Mouse (Mus musculus): Measurements from ENCODE around the gene Sspo. TPM values are rescaled to one million over a fixed set of nuclear protein-coding genes. Genes with fewer than 3 reads are reported as not detected.
A peak's percentile ranks its signal among the peaks of the same experiment; 100 is the strongest.

Sspo gene
- polyA plus RNA-seq, 1 experiment: 2.5 TPM

DNA sequence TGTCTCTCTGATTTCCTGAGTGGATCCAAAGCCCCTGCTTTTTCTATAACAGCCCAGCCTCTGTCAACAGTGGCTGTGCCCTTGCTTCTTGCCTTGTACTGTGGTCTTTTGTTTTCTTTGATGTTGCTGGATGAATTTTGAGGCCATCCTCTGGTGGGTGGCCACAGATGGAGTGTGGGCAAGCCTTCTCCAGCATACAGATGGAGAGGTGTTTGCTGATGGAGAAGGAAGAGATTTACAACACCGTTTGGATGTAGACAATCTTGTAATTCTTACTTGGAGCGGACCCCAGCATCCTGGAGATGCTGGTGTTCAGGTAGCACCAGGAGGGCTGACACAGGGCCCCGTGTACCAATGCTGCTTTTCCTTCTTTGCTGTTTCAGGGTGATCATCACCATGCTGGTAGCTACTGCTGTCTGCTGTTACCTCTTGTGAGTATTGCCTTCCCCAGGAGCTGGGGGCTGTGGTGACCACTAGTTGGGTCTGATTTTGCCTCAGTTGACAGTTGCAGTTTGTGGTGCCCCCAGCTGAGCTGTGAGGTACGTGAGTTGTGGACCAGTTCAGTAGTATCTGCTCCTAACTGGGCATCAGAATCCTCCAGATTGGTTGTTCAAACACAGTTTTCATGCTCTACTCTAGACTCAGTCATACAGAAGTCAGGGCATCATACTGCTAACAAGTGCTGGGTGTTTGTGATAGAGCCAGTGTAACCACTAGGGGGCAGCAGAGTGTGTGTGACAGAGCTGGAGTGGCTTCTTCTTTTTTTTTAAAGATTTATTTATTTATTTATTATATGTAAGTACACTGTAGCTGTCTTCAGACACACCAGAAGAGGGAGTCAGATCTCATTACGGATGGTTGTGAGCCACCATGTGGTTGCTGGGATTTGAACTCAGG lies 91.1 kb downstream of the Sspo start:
- TF ChIP-seq POLR2AphosphoS2 (IDR thresholded peaks at IDR 0.05; ENCODE audit: insufficient read length, low read depth) (no peak), MYOD1 (IDR thresholded peaks at IDR 0.05; ENCODE audit: control insufficient read depth in 1 of 3, insufficient read length in 2 of 3, low read depth in 2 of 3) (no peak), REST (IDR thresholded peaks at IDR 0.05; ENCODE audit: insufficient read depth, insufficient read length) (no peak), MAX (IDR thresholded peaks at IDR 0.05; ENCODE audit: low read depth) (no peak), E2F4 (IDR thresholded peaks at IDR 0.05; ENCODE audit: insufficient read depth) (no peak), USF1 (IDR thresholded peaks at IDR 0.05; ENCODE audit: low read depth) (no peak), SRF (IDR thresholded peaks at IDR 0.05; ENCODE audit: control insufficient read depth, insufficient read length, low read depth) (no peak), TCF3 (IDR thresholded peaks at IDR 0.05; ENCODE audit: insufficient read length, low read depth) (no peak), POLR2A (IDR thresholded peaks at IDR 0.05; ENCODE audit: insufficient read length, low read depth) (no peak), CEBPB (IDR thresholded peaks at IDR 0.05; ENCODE audit: insufficient read depth, poor library complexity, severe bottlenecking) (no peak), TCF12 (IDR thresholded peaks at IDR 0.05; ENCODE audit: insufficient read depth, poor library complexity, severe bottlenecking) (no peak), MYOG (IDR thresholded peaks at IDR 0.05; ENCODE audit: control insufficient read depth in 1 of 3, insufficient read depth in 1 of 3, insufficient read length in 2 of 3, low read depth in 2 of 3) (no peak)
- H3K4me2 ChIP-seq (ENCODE audit: low read depth): no peak overlapping the region

DNA sequence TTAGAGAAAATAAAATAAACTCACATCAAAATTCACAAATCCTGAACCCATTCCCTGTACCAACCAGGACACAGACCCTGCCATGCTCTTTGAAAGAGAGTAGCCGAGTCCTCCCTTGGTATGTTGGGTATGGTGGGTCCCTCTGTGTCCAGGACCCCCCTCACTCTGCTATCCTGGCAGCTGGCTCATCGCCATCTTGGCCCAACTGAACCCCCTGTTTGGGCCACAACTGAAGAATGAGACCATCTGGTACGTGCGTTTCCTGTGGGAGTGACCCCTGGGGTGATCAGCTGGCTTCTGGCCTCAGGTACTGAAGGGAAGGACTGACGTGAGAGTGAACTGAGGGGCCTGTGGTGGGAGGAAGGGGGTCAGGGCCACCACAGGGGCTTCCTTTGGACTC lies 91.8 kb downstream of the Sspo start:
- Histone ChIP-seq H3K27me3 (ENCODE audit: control insufficient read depth, insufficient read depth, insufficient read length) (no peaks in the 10 kb centered on the region), H3K36me3 (ENCODE audit: control insufficient read depth, insufficient read depth) (no peaks in the 10 kb centered on the region), H3ac (ENCODE audit: control insufficient read depth, insufficient read length) (no peak overlapping the region), H3K79me2 (ENCODE audit: control insufficient read depth, insufficient read depth) (no peaks in the 10 kb centered on the region), H3K4me3 (no peak overlapping the region), H3K4me2 (ENCODE audit: low read depth) (no peak overlapping the region)
- TF ChIP-seq CEBPB (IDR thresholded peaks at IDR 0.05; ENCODE audit: insufficient read depth, poor library complexity, severe bottlenecking) (no peak), POLR2A (IDR thresholded peaks at IDR 0.05; ENCODE audit: insufficient read length, low read depth) (no peak), E2F4 (IDR thresholded peaks at IDR 0.05; ENCODE audit: insufficient read depth) (no peak), TCF12 (IDR thresholded peaks at IDR 0.05; ENCODE audit: insufficient read depth, poor library complexity, severe bottlenecking) (no peak), SRF (IDR thresholded peaks at IDR 0.05; ENCODE audit: control insufficient read depth, insufficient read length, low read depth) (no peak), MAX (IDR thresholded peaks at IDR 0.05; ENCODE audit: low read depth) (no peak), REST (IDR thresholded peaks at IDR 0.05; ENCODE audit: insufficient read depth, insufficient read length) (no peak), USF1 (IDR thresholded peaks at IDR 0.05; ENCODE audit: low read depth) (no peak)

More for the DNA sequence above, 91.1 kb downstream of the Sspo start:
- H3K79me2 ChIP-seq (ENCODE audit: control insufficient read depth, insufficient read depth): no peaks in the 10 kb centered on the region
- no peak overlapping the region for H3ac ChIP-seq (ENCODE audit: control insufficient read depth, insufficient read length)
- no peaks in the 10 kb centered on the region for H3K36me3 ChIP-seq (ENCODE audit: control insufficient read depth, insufficient read depth)
- H3K4me3 ChIP-seq: no peak overlapping the region
- no peaks in the 10 kb centered on the region for H3K27me3 ChIP-seq (ENCODE audit: control insufficient read depth, insufficient read depth, insufficient read length)

DNA sequence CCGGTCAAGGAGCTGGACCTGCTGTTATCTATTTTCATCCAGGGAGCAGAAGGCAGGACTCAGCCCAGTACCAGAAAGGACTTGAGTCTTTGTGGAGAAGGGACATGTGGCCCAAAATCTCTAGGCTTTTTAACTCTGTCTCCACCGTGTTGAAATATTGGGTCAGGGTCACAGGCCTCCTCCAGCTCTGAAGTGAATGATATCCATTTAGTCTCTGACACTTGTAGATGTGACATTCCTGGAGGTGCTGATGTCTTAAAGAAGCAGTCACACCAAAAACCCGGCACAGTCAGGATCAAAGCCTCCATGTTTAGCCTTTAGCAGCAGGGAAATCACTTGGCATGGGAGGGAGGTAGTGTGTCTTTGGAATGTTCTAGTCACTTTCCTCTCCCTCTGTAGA lies 92.7 kb downstream of the Sspo start:
- H3ac ChIP-seq (ENCODE audit: control insufficient read depth, insufficient read length): no peak overlapping the region
- no peak overlapping the region for H3K4me3 ChIP-seq
- TF ChIP-seq MYOD1 (IDR thresholded peaks at IDR 0.05; ENCODE audit: control insufficient read depth in 1 of 3, insufficient read length in 2 of 3, low read depth in 2 of 3) (no peak), POLR2A (IDR thresholded peaks at IDR 0.05; ENCODE audit: insufficient read length, low read depth) (no peak), E2F4 (IDR thresholded peaks at IDR 0.05; ENCODE audit: insufficient read depth) (no peak), TCF12 (IDR thresholded peaks at IDR 0.05; ENCODE audit: insufficient read depth, poor library complexity, severe bottlenecking) (no peak), CEBPB (IDR thresholded peaks at IDR 0.05; ENCODE audit: insufficient read depth, poor library complexity, severe bottlenecking) (no peak), SRF (IDR thresholded peaks at IDR 0.05; ENCODE audit: control insufficient read depth, insufficient read length, low read depth) (no peak), TCF3 (IDR thresholded peaks at IDR 0.05; ENCODE audit: insufficient read length, low read depth) (no peak), USF1 (IDR thresholded peaks at IDR 0.05; ENCODE audit: low read depth) (no peak), MYOG (IDR thresholded peaks at IDR 0.05; ENCODE audit: control insufficient read depth in 1 of 3, insufficient read depth in 1 of 3, insufficient read length in 2 of 3, low read depth in 2 of 3) (no peak), POLR2AphosphoS2 (IDR thresholded peaks at IDR 0.05; ENCODE audit: insufficient read length, low read depth) (no peak), MAX (IDR thresholded peaks at IDR 0.05; ENCODE audit: low read depth) (no peak), REST (IDR thresholded peaks at IDR 0.05; ENCODE audit: insufficient read depth, insufficient read length) (no peak)
- H3K36me3 ChIP-seq (ENCODE audit: control insufficient read depth, insufficient read depth): no peaks in the 10 kb centered on the region
- H3K27me3 ChIP-seq (ENCODE audit: control insufficient read depth, insufficient read depth, insufficient read length): no peaks in the 10 kb centered on the region
- H3K79me2 ChIP-seq (ENCODE audit: control insufficient read depth, insufficient read depth): no peaks in the 10 kb centered on the region
- no peak overlapping the region for H3K4me2 ChIP-seq (ENCODE audit: low read depth)

DNA sequence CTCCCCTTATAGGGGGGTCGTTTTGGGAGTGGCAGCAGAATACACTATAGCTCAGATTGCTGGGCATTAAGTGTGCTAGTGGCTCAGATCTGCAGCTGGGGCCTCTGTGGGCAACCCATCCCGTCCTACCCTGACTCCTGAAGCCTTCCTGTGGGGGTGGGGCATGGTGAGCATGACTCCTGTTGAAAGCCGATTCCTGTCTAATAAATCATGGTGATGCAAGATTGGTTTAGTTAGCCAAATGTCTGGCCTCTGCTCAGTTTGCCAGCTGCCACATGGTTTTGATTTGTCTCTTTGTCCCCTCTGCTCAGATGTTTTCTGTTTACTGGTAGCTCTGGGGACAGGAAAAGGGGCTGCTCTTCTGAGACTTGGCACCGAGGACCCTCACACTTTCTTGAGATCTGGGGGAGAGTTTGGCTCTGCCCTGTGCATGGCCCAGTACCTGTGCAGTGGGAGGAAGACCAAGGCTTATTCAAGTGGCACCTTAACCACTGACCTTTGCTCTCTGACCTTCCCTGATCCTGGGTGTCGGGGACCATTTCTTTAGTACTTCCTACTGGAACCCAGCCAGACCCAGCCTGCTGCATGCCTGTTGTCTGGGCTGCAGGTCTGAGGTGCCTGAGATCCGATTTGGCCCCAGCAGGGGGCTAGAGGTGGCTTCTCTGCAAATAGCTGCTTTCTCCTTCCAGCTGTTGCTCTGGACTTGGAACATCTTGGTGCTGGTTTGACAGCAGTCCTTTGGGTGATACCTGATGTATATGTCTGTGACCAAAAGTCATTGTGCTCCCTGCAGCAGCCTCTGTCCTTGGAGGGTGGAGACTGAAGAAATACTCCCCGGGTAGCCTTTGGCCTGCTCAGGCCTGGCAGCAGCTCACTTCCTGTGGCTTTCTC lies 93.8 kb downstream of the Sspo start:
- Histone ChIP-seq H3K4me3 (no peak overlapping the region), H3K79me2 (ENCODE audit: control insufficient read depth, insufficient read depth) (no peaks in the 10 kb centered on the region), H3K36me3 (ENCODE audit: control insufficient read depth, insufficient read depth) (no peaks in the 10 kb centered on the region), H3K4me2 (ENCODE audit: low read depth) (peak overlapping the region; percentile 25), H3K27me3 (ENCODE audit: control insufficient read depth, insufficient read depth, insufficient read length) (no peaks in the 10 kb centered on the region), H3ac (ENCODE audit: control insufficient read depth, insufficient read length) (no peak overlapping the region)
- peak in 1 of 3 experiments; percentile 14 for TF ChIP-seq MYOG (IDR thresholded peaks at IDR 0.05; ENCODE audit: control insufficient read depth in 1 of 3, insufficient read depth in 1 of 3, insufficient read length in 2 of 3, low read depth in 2 of 3)
- TF ChIP-seq TCF3 (IDR thresholded peaks at IDR 0.05; ENCODE audit: insufficient read length, low read depth): no peak
- TF ChIP-seq MYOD1 (IDR thresholded peaks at IDR 0.05; ENCODE audit: control insufficient read depth in 1 of 3, insufficient read length in 2 of 3, low read depth in 2 of 3): peak in 1 of 3 experiments; percentile 16
- peak; percentile 94 for TF ChIP-seq CEBPB (IDR thresholded peaks at IDR 0.05; ENCODE audit: insufficient read depth, poor library complexity, severe bottlenecking)
- no peak for TF ChIP-seq POLR2AphosphoS2 (IDR thresholded peaks at IDR 0.05; ENCODE audit: insufficient read length, low read depth)
